Mouse (Mus musculus) heart, embryonic 15.5 days (tissue): ENCODE results near the gene Fam43b. TPM values are rescaled to one million over a fixed set of nuclear protein-coding genes. Genes with fewer than 3 reads are reported as not detected.

Experiments
- ATAC-seq: fragments of 200-750 bp; cut with Nextera tagmentation; replicated peaks from 2 replicates; pipeline ENCODE4 v1.8.0; 2017; ENCODE audit warnings: low read depth, moderate TSS enrichment; ENCODE audit not compliant: insufficient number of reproducible peaks, insufficient read depth, low FRiP score
- H3K27ac ChIP-seq: fragments of 300-500 bp; sonication (generic); 2 replicates; pipeline ENCODE4 v1.5.1; 2015; ENCODE audit warnings: mild to moderate bottlenecking, inconsistent platforms
- H3K27me3 ChIP-seq: fragments of 300-500 bp; sonication (generic); 2 replicates; pipeline ENCODE4 v1.6.1; 2015; ENCODE audit warnings: inconsistent platforms
- H3K36me3 ChIP-seq: fragments of 300-500 bp; sonication (generic); 2 replicates; pipeline ENCODE4 v1.6.1; 2015; ENCODE audit warnings: mild to moderate bottlenecking, inconsistent platforms
- H3K4me1 ChIP-seq: fragments of 300-500 bp; sonication (generic); replicated peaks from 2 replicates; pipeline ENCODE4 v1.6.1; 2015; ENCODE audit warnings: inconsistent platforms
- H3K4me2 ChIP-seq: fragments of 300-500 bp; sonication (generic); 2 replicates; pipeline ENCODE4 v1.6.1; 2015; ENCODE audit warnings: inconsistent platforms, mild to moderate bottlenecking, moderate library complexity
- H3K4me3 ChIP-seq: fragments of 300-500 bp; sonication (generic); 2 replicates; pipeline ENCODE4 v1.5.1; 2015; ENCODE audit warnings: mild to moderate bottlenecking, inconsistent platforms
- H3K9ac ChIP-seq: fragments of 300-500 bp; sonication (generic); 2 replicates; pipeline ENCODE4 v1.6.1; 2015; ENCODE audit warnings: mild to moderate bottlenecking, inconsistent platforms
- H3K9me3 ChIP-seq: fragments of 300-500 bp; sonication (generic); replicated peaks from 2 replicates; pipeline ENCODE4 v1.6.1; 2016; ENCODE audit warnings: inconsistent platforms
- WGBS: fragments of 180-500 bp; shearing (Covaris S2); methylation state at CpG from one replicate; pipeline ENCODE4 v1.1.7; 2015; ENCODE audit warnings: mixed read lengths; 5-methylcytosine and 5-hydroxymethylcytosine counted together
- polyA plus RNA-seq: library from polyadenylated mRNA; unstranded; fragments of >200 nt; fragmentation: Nextera tagmentation; extraction: Ambion mirVana; gene quantifications from 2 replicates; pipeline ENCODE4 v1.2.1, GENCODE M21; 2015

The Fam43b gene
- polyA plus RNA-seq, 1 experiment from 2014 or later: not detected

DNA sequence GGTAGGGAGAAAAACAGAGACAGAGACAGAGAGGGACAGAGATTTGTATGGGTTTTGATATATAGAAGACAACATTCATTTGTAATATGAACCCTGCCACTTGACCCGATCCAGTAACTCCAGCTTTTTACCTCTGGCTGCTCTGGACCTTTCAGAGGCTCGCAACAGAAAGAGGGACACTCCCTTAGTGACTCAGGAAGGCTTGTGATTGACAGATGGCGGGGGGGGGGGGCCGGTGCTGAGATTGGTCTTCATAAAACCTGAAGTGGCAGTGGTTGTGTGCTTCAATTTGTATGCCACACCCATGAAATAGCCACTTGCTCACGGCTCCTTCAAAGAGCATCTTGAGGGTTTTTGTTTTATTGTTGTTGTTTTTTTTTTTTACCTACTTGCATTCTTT lies 32.8 kb downstream of the Fam43b start:
- Histone ChIP-seq H3K4me3 (no peak overlapping the region), H3K9me3 (no peaks in the 10 kb centered on the region), H3K27ac (no peak overlapping the region), H3K9ac (no peak overlapping the region), H3K4me1 (peaks cover 14% of the 10 kb centered on the region), H3K4me2 (no peak overlapping the region), H3K36me3 (no peaks in the 10 kb centered on the region), H3K27me3 (peaks cover 5% of the 10 kb centered on the region; the same call in 1 of the 2 replicates)
- WGBS: 58% methylated on average over 5 of the region's 5 CpGs
- ATAC-seq: no peak

GRCm38 (mm10) chr4:138362883-138363282 lies 33.4 kb downstream of the Fam43b start:
- no peak for ATAC-seq
- Histone ChIP-seq H3K9me3 (no peaks in the 10 kb centered on the region), H3K27ac (no peak overlapping the region), H3K36me3 (no peaks in the 10 kb centered on the region), H3K27me3 (peaks cover 5% of the 10 kb centered on the region; the same call in 1 of the 2 replicates), H3K4me1 (peaks cover 8% of the 10 kb centered on the region), H3K4me3 (no peak overlapping the region), H3K9ac (no peak overlapping the region), H3K4me2 (no peak overlapping the region)
- 83% methylated on average over 7 of the region's 7 CpGs for WGBS

DNA sequence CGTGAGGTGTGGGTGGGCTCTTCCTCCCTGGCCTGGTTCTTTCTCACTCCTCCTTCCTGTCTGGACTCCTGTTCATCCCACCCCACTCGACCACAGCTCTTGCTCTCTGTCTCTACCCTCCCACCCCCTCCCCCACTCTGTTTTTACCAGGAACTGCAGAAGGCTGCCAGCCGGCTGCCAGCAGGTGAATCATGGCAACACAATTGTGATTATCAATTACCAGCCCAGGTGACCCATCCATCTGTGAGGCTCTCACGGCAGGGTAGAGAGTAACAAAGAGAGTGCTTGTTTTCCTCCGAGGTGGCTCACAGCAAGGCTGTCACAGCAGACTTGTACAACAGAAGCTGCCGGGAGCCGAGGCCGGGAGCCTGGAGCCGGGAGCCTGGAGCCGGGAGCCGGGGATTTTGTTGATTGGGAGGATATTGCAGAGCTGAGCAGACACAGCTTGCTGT lies 34.9 kb downstream of the Fam43b start:
- no peak for ATAC-seq
- Histone ChIP-seq H3K27me3 (peaks cover 5% of the 10 kb centered on the region; the same call in 1 of the 2 replicates), H3K9me3 (no peaks in the 10 kb centered on the region), H3K4me2 (no peak overlapping the region), H3K27ac (no peak overlapping the region), H3K9ac (no peak overlapping the region), H3K36me3 (no peaks in the 10 kb centered on the region), H3K4me3 (no peak overlapping the region), H3K4me1 (no peaks in the 10 kb centered on the region)
- WGBS: 10% methylated on average over 11 of the region's 11 CpGs

DNA sequence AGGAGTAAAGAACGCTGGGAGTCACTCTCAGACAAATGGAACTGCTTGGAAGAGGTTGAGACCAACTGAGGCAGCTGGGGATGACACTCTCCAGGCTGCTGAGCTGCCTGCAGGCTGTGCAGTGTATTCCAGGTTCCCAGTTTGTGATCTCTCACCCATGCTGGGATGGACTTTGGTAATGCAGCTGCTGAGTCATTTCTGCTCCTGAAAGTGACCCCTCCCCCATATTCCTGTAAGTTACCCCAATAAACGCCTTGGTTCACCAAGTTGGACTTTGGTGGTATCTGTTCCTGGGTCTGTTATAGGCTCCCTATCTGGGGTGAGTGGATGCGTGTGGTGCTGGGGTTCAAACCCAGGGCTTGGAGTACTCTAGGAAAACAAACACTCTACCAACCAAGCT lies 38.2 kb downstream of the Fam43b start:
- no peak overlapping the region for H3K4me3 ChIP-seq
- no peak for ATAC-seq
- WGBS: 68% methylated on average over 3 of the region's 3 CpGs
- 0 out of 2 replicates have a peak, but pooled peaks cover 5% of the 10 kb centered on the region for H3K27me3 ChIP-seq
- no peaks in the 10 kb centered on the region for H3K36me3 ChIP-seq
- H3K4me1 ChIP-seq: peaks cover 3% of the 10 kb centered on the region; the same call in 1 of the 2 replicates
- H3K9ac ChIP-seq: no peak overlapping the region
- H3K27ac ChIP-seq: no peak overlapping the region
- no peaks in the 10 kb centered on the region for H3K9me3 ChIP-seq
- H3K4me2 ChIP-seq: no peak overlapping the region

DNA sequence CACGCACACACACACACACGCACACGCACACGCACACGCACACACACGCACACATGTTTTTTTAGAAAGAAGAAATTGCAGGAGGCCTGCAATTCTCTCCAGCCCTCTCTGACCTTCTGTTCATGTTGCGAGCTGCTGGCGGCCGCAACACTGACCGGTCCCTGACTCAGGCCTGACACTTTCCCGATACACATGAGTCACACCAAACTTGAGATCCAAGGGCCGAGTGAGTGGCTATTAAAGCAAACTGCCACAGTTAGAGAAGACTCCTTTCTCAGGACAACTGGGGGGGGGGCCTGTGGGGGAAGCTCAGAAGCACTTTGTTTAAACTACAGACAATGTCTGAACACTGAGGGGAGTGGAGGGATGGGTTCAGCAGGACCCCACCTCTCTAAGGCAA lies 39.8 kb downstream of the Fam43b start:
- no peak overlapping the region for H3K4me2 ChIP-seq
- H3K27ac ChIP-seq: no peak overlapping the region
- ATAC-seq: no peak
- no peaks in the 10 kb centered on the region for H3K27me3 ChIP-seq
- H3K4me1 ChIP-seq: peaks cover 3% of the 10 kb centered on the region; the same call in 1 of the 2 replicates
- WGBS: 90% methylated on average over 12 of the region's 12 CpGs
- H3K4me3 ChIP-seq: no peak overlapping the region
- H3K9me3 ChIP-seq: no peaks in the 10 kb centered on the region
- H3K9ac ChIP-seq: no peak overlapping the region
- H3K36me3 ChIP-seq: no peaks in the 10 kb centered on the region

DNA sequence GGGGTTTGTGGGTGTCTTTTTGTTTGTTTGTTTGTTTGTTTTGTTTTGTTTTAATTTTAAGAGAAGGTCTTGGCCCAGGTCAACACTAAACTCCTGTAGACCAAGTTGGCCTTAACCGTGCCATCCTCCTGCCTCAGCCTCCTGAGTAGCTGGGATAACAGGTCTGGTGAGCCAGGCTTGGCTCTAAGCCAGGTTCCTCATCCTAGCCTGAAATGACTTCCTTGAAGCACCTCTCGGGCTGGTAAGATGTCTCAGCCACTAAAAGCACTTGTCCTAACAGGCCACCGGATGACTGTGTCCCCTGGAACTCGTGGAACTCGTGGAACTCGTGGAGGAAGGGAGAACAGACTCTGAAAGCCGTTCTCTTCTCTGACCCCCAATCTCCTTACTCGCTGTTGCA lies 40.2 kb downstream of the Fam43b start:
- Histone ChIP-seq H3K4me1 (peaks cover 3% of the 10 kb centered on the region; the same call in 1 of the 2 replicates), H3K4me3 (no peak overlapping the region), H3K36me3 (no peaks in the 10 kb centered on the region), H3K27ac (no peak overlapping the region), H3K9ac (no peak overlapping the region), H3K9me3 (no peaks in the 10 kb centered on the region), H3K27me3 (no peaks in the 10 kb centered on the region), H3K4me2 (no peak overlapping the region)
- WGBS: 74% methylated on average over 8 of the region's 8 CpGs
- no peak for ATAC-seq

GRCm38 (mm10) chr4:138355496-138355895 lies 40.8 kb downstream of the Fam43b start:
- WGBS: 64% methylated on average over 2 of the region's 2 CpGs
- Histone ChIP-seq H3K27me3 (no peaks in the 10 kb centered on the region), H3K4me2 (no peak overlapping the region), H3K4me3 (no peak overlapping the region), H3K27ac (no peak overlapping the region), H3K36me3 (no peaks in the 10 kb centered on the region), H3K9me3 (no peaks in the 10 kb centered on the region), H3K4me1 (peaks cover 3% of the 10 kb centered on the region; the same call in 1 of the 2 replicates), H3K9ac (no peak overlapping the region)
- ATAC-seq: no peak

DNA sequence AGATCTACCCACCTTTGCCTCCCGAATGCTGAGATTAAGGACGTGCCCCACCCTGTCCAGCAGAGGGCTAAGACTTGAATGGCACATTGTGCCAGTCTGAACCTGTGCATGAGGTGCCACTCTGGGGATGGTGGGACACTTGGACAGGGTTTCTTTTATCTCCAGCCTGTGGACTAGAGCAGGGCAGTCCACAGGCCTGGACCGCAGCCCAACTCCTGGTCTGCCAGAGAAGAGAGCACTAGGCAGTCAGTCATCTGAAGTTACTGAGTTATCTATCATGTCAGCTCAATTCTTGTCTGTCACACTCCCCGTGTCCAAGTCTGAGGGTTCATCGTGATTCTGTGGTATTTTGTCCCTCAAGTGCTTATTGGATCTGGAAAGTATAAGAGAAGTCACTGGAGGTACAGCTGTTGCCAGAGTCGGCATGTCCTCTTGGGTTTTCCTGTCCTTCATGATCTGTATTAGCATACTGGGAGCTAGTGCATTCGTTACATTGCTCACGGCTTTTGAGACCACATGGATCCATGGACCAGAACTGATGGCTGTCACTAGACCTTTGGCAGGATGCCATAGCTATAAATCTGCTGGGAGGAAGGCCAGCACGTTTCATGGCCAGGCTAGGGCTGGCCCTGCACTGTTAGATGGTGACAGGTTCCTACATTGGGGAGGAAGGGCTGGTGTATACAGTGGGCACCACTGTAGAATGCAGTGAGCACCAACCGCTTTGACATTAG lies 42.7 kb downstream of the Fam43b start:
- no peak overlapping the region for H3K4me3 ChIP-seq
- no peak overlapping the region for H3K4me2 ChIP-seq
- no peak overlapping the region for H3K9ac ChIP-seq
- H3K36me3 ChIP-seq: no peaks in the 10 kb centered on the region
- H3K27me3 ChIP-seq: no peaks in the 10 kb centered on the region
- no peak for ATAC-seq
- H3K4me1 ChIP-seq: peaks cover 3% of the 10 kb centered on the region; the same call in 1 of the 2 replicates
- no peak overlapping the region for H3K27ac ChIP-seq
- no peaks in the 10 kb centered on the region for H3K9me3 ChIP-seq
- WGBS: 59% methylated on average over 10 of the region's 10 CpGs

DNA sequence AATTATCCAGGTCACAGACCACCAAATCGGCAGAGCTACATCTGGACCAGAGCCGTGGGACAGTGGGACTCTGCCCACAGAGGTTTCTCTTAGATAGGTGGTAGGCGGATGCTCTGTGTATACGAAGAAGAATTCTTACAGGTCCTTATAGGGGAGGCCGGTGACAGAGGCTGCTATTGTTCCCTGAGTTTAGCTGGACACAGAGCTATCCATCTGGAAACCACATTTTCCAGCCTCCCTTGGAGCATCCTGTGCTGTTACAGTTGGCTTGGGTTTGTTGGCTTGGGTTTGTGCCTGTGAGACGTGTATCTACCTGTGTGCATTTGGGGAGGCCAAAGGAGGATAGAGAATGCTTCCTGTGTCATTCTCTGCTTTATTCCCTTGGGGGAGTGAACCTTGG lies 43.6 kb downstream of the Fam43b start:
- Histone ChIP-seq H3K27ac (no peak overlapping the region), H3K27me3 (no peaks in the 10 kb centered on the region), H3K4me1 (peaks cover 3% of the 10 kb centered on the region; the same call in 1 of the 2 replicates), H3K9ac (no peak overlapping the region), H3K9me3 (no peaks in the 10 kb centered on the region), H3K4me3 (no peak overlapping the region), H3K36me3 (no peaks in the 10 kb centered on the region), H3K4me2 (no peak overlapping the region)
- no peak for ATAC-seq
- 80% methylated on average over 6 of the region's 6 CpGs for WGBS

GRCm38 (mm10) chr4:138351821-138352220 lies 44.5 kb downstream of the Fam43b start:
- H3K27ac ChIP-seq: no peak overlapping the region
- H3K9ac ChIP-seq: no peak overlapping the region
- WGBS: 85% methylated on average over 5 of the region's 5 CpGs
- no peak for ATAC-seq
- H3K27me3 ChIP-seq: no peaks in the 10 kb centered on the region
- no peaks in the 10 kb centered on the region for H3K36me3 ChIP-seq
- no peaks in the 10 kb centered on the region for H3K9me3 ChIP-seq
- peaks cover 3% of the 10 kb centered on the region; the same call in 1 of the 2 replicates for H3K4me1 ChIP-seq
- H3K4me3 ChIP-seq: no peak overlapping the region
- no peak overlapping the region for H3K4me2 ChIP-seq

DNA sequence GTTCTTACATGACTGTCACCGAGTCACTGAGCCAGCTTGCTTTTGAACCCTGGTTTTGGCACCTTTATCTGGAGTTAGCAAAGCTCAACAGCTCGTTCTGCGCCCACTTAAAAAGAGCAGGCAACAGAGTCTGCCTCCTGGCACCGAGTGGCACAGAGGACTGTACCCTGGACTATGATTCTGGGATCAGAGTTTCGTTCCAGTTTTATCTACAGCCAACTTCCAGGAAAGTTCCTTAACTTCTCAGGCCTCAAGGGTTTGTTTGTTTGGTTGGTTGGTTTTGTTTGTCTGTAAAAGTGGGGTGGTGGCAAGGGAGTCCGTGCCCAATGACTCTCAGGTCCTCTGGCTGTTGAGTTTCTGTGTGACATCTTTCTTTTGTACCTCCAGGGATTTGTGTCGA lies 47.6 kb downstream of the Fam43b start:
- 70% methylated on average over 7 of the region's 7 CpGs for WGBS
- no peak overlapping the region for H3K4me2 ChIP-seq
- H3K9me3 ChIP-seq: no peaks in the 10 kb centered on the region
- no peak overlapping the region for H3K4me3 ChIP-seq
- H3K36me3 ChIP-seq: no peaks in the 10 kb centered on the region
- H3K27me3 ChIP-seq: no peaks in the 10 kb centered on the region
- no peak overlapping the region for H3K9ac ChIP-seq
- no peak for ATAC-seq
- H3K27ac ChIP-seq: no peak overlapping the region
- peaks cover 4% of the 10 kb centered on the region; the same call in 1 of the 2 replicates for H3K4me1 ChIP-seq

DNA sequence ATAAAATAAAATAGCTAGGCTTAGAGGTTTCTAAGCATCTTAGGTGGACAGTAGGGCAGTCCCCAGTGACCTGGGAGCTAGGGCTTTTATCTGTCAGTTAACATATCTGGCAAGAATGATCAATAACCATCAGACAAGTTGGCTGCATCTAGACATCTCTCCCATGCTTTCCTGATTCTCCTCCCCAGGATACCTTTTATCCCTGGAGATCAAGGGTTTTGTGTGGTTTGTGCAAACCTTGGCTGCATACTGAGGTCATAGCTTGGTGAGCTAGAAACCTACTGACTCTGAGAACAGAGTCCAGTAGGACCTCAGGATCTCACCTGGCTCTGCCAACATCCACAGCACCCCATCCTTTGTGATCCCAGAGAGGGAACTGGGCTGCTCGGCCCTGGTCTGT lies 49.0 kb downstream of the Fam43b start:
- no peak for ATAC-seq
- no peak overlapping the region for H3K27ac ChIP-seq
- no peaks in the 10 kb centered on the region for H3K27me3 ChIP-seq
- no peak overlapping the region for H3K4me2 ChIP-seq
- H3K36me3 ChIP-seq: no peaks in the 10 kb centered on the region
- H3K9ac ChIP-seq: no peak overlapping the region
- H3K4me1 ChIP-seq: peaks cover 18% of the 10 kb centered on the region
- no peak overlapping the region for H3K4me3 ChIP-seq
- 71% methylated on average over 1 of the region's 1 CpGs for WGBS
- no peaks in the 10 kb centered on the region for H3K9me3 ChIP-seq
